Mouse (Mus musculus) lung, postnatal 0 days (tissue): Measurements from ENCODE around the gene Slc6a6.

ENCODE experiments used
- CTCF ChIP-seq: IDR thresholded peaks from 2 replicates; pipeline ENCODE4 v1.5.1; 2016; ENCODE audit warnings: antibody characterized with exemption, mild to moderate bottlenecking
- EP300 ChIP-seq: IDR thresholded peaks from 2 replicates; pipeline ENCODE4 v1.6.1; 2016; ENCODE audit warnings: antibody characterized with exemption, mild to moderate bottlenecking, control low read depth

DNA sequence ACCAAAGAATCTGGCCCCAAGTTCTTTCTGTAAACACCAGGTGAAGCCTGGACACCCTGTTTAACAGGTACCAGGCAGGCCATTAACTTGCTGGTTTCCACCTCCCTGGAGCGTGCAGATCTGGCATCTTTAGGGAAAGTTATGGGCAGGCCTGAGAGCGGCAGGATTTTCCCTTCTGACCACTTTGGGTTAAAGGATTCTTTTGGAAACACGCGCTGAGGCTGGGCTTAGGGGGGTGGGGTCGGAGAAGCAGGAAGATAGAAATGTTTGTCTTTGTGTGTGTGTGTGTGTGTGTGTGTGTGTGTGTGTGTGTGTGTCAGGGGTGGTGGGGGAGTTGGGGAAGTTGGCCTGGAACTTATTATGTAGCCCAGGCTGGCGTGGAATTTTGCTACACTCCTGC lies 4.2 kb downstream of the Slc6a6 start:
- TF ChIP-seq CTCF (no peak), EP300 (no peak)
